Mouse (Mus musculus) lung, adult 2 months (tissue): ENCODE data around the gene Gm17571. TPM values are rescaled to one million over a fixed set of nuclear protein-coding genes. Genes with fewer than 3 reads are reported as not detected.

Source experiments
- DNase-seq: peaks from one replicate; pipeline ENCODE4 v3.0.0; 2022
- H3K4me1 ChIP-seq: fragments of 200-500 bp; 2 replicates; pipeline ENCODE4 v1.6.1; 2011; ENCODE audit warnings: low read length; ENCODE audit not compliant: control insufficient read depth, insufficient read depth
- H3K4me3 ChIP-seq: fragments of 200-500 bp; replicated peaks from 2 replicates; pipeline ENCODE3; 2011; ENCODE audit warnings: low read depth, mild to moderate bottlenecking, control low read depth, low read length; ENCODE audit errors: extremely low read depth
- CTCF ChIP-seq: fragments of 200-500 bp; IDR thresholded peaks from 2 replicates; pipeline ENCODE4 v1.5.1; 2011; ENCODE audit warnings: mild to moderate bottlenecking, low read length, control low read depth; ENCODE audit not compliant: insufficient read depth
- POLR2A ChIP-seq: fragments of 200-500 bp; IDR thresholded peaks from 2 replicates; pipeline ENCODE4 v1.6.1; 2011; ENCODE audit warnings: low read depth, mild to moderate bottlenecking, control low read depth, low read length, borderline replicate concordance; ENCODE audit errors: extremely low read depth
- WGBS: fragments of 180-500 bp; shearing (Covaris S2); methylation state at CpG from one replicate; pipeline ENCODE4 v1.1.7; 2018; 5-methylcytosine and 5-hydroxymethylcytosine counted together
- polyA plus RNA-seq: library from polyadenylated mRNA; depleted of rRNA; stranded (reverse); fragments of >200 nt; gene quantifications from 2 replicates; pipeline ENCODE4 v1.2.3, GENCODE M21; 2012

Gene Gm17571
- polyA plus RNA-seq, 1 experiment, result not detected

- 64% methylated on average over 4 of the region's 4 CpGs for WGBS
- Histone ChIP-seq H3K4me3 (no peak overlapping the region), H3K4me1 (peaks cover 7% of the 10 kb centered on the region)
- TF ChIP-seq POLR2A (no peak), CTCF (no peak)
- DNase-seq, result no peak
Measured at GRCm38 (mm10) chr9:13479275-13479674, 32.7 kb upstream of the Gm17571 start.

GRCm38 (mm10) chr9:13474951-13475350 is 28.4 kb upstream of the Gm17571 start:
- DNase-seq, result no peak
- peaks cover 4% of the 10 kb centered on the region for H3K4me1 ChIP-seq
- 88% methylated on average over 5 of the region's 5 CpGs for WGBS
- TF ChIP-seq POLR2A (no peak), CTCF (no peak)
- H3K4me3 ChIP-seq, result no peak overlapping the region

- Histone ChIP-seq H3K4me1 (peaks cover 26% of the 10 kb centered on the region), H3K4me3 (no peak overlapping the region)
- TF ChIP-seq CTCF (no peak), POLR2A (no peak)
- 32% methylated on average over 7 of the region's 7 CpGs for WGBS
- no peak for DNase-seq
Measured at GRCm38 (mm10) chr9:13470013-13470412, 23.5 kb upstream of the Gm17571 start.

GRCm38 (mm10) chr9:13468778-13469177 is 22.2 kb upstream of the Gm17571 start:
- DNase-seq, result no peak
- peaks cover 26% of the 10 kb centered on the region for H3K4me1 ChIP-seq
- no peak overlapping the region for H3K4me3 ChIP-seq
- no peak for TF ChIP-seq POLR2A
- no peak for TF ChIP-seq CTCF
- 57% methylated on average over 6 of the region's 6 CpGs for WGBS

GRCm38 (mm10) chr9:13467745-13468144 is 21.2 kb upstream of the Gm17571 start:
- Histone ChIP-seq H3K4me1 (peaks cover 26% of the 10 kb centered on the region), H3K4me3 (no peak overlapping the region)
- DNase-seq, result no peak
- TF ChIP-seq CTCF (no peak), POLR2A (no peak)
- 85% methylated on average over 7 of the region's 7 CpGs for WGBS

- no peak for TF ChIP-seq CTCF
- no peak for TF ChIP-seq POLR2A
- 68% methylated on average over 10 of the region's 10 CpGs for WGBS
- Histone ChIP-seq H3K4me3 (no peak overlapping the region), H3K4me1 (peaks cover 26% of the 10 kb centered on the region)
- DNase-seq, result no peak
Measured at GRCm38 (mm10) chr9:13466816-13467215, 20.3 kb upstream of the Gm17571 start.

GRCm38 (mm10) chr9:13466351-13466750 is 19.8 kb upstream of the Gm17571 start:
- 43% methylated on average over 4 of the region's 4 CpGs for WGBS
- no peak for DNase-seq
- no peak overlapping the region for H3K4me3 ChIP-seq
- H3K4me1 ChIP-seq, result peaks cover 26% of the 10 kb centered on the region
- no peak for TF ChIP-seq POLR2A
- TF ChIP-seq CTCF, result no peak

- DNase-seq, result no peak
- WGBS, result 51% methylated on average over 4 of the region's 4 CpGs
- H3K4me3 ChIP-seq, result no peak overlapping the region
- H3K4me1 ChIP-seq, result peaks cover 23% of the 10 kb centered on the region
- TF ChIP-seq CTCF (no peak), POLR2A (no peak)
Measured at GRCm38 (mm10) chr9:13465358-13466020, 18.9 kb upstream of the Gm17571 start.

GRCm38 (mm10) chr9:13460926-13461325 is 14.4 kb upstream of the Gm17571 start:
- DNase-seq, result no peak
- 82% methylated on average over 1 of the region's 1 CpGs for WGBS
- TF ChIP-seq CTCF (no peak), POLR2A (no peak)

GRCm38 (mm10) chr9:13460012-13460411 is 13.5 kb upstream of the Gm17571 start:
- Histone ChIP-seq H3K4me3 (no peak overlapping the region), H3K4me1 (peaks cover 8% of the 10 kb centered on the region)
- TF ChIP-seq CTCF (no peak), POLR2A (no peak)
- DNase-seq, result no peak
- 79% methylated on average over 3 of the region's 3 CpGs for WGBS

More at GRCm38 (mm10) chr9:13460926-13461325, 14.4 kb upstream of the Gm17571 start:
- Histone ChIP-seq H3K4me3 (no peak overlapping the region), H3K4me1 (peaks cover 15% of the 10 kb centered on the region)

GRCm38 (mm10) chr9:13459371-13459770 is 12.8 kb upstream of the Gm17571 start:
- DNase-seq, result no peak
- Histone ChIP-seq H3K4me3 (no peak overlapping the region), H3K4me1 (peaks cover 13% of the 10 kb centered on the region)
- TF ChIP-seq POLR2A (no peak), CTCF (no peak)
- 34% methylated on average over 1 of the region's 1 CpGs for WGBS
